Comparison of ENCODE assay signal across 8 mouse cellular contexts in genomic region chr11:75966401-75967372, GRCm38 (mm10). TPM values are rescaled to one million over a fixed set of nuclear protein-coding genes. Genes with fewer than 3 reads are reported as not detected.
DNase-seq lines count a peak whose midpoint lies in the region; ATAC-seq lines count a peak whose summit lies in the region.

No protein-coding gene starts in this region.

- peak overlapping the region; percentile 98 for H3K4me2 ChIP-seq in midbrain, embryonic 11.5 days

- peak overlapping the region; percentile 58 for H3K4me3 ChIP-seq in midbrain, embryonic 11.5 days (ENCODE audit: low read depth, low read length)

- H3K36me3 ChIP-seq in midbrain, embryonic 11.5 days (ENCODE audit: control insufficient read depth, insufficient read depth, low read length) = no peaks in the 10 kb centered on the region

- peak; percentile 71 for ATAC-seq in midbrain, embryonic 11.5 days (ENCODE audit: low FRiP score)

- DNase-seq in adrenal gland, adult (ENCODE audit: inconsistent age in 2 of 2, low spot score in 1 of 2) = peak; percentile 94 to 97
- peak; percentile 55 for DNase-seq in embryo, embryonic 10 days (ENCODE audit: low spot score)
- peak; percentile 79 for DNase-seq in gastrocnemius, postnatal 14 days
- DNase-seq in induced T-regulatory cell, adult 2 months (ENCODE audit: low read depth) = peak; percentile 91
- DNase-seq in left cerebral cortex, postnatal 4 days = peak; percentile 72
- DNase-seq in midbrain, embryonic 11.5 days (ENCODE audit: low spot score, missing footprints) = peak; percentile 97
- peak; percentile 68 for DNase-seq in right cerebral cortex, postnatal 4 days
- DNase-seq in yolk sac, embryonic 10.5 days (ENCODE audit: low spot score) = peak; percentile 67

- no peaks in the 10 kb centered on the region for H3K9me3 ChIP-seq in midbrain, embryonic 11.5 days (ENCODE audit: control insufficient read depth, low read length)

- under 1% methylated on average over 62 of the region's 90 CpGs for WGBS in midbrain, embryonic 11.5 days

- H3K4me1 ChIP-seq in midbrain, embryonic 11.5 days (ENCODE audit: control insufficient read depth, insufficient read depth, low read length) = peaks cover 33% of the 10 kb centered on the region

- H3K27ac ChIP-seq in midbrain, embryonic 11.5 days (ENCODE audit: low read depth, low read length) = no peak overlapping the region

- peaks cover 16% of the 10 kb centered on the region; the same call in 1 of the 2 replicates for H3K27me3 ChIP-seq in midbrain, embryonic 11.5 days (ENCODE audit: control insufficient read depth, insufficient read depth, low read length)

- H3K9ac ChIP-seq in midbrain, embryonic 11.5 days (ENCODE audit: low read length) = peak overlapping the region; percentile 61

- intact Hi-C loops in gastrocnemius, postnatal 14 days (cut with DNase I; ENCODE audit: low total_unique reads) = loop anchor here (5.0 kb wide), 1 partner anchor 54 kb away; no protein-coding TSS in a partner anchor
- intact Hi-C loops in left cerebral cortex, postnatal 4 days (cut with DNase I) = loop anchor here (5.0 to 10.0 kb wide), 3 partner anchors 169 to 428 kb away; partner anchors contain the start of genes Doc2b and Nxn

RNA-seq across cellular contexts. Expression of gene Rph3al, which starts 28.5 kb away (rescaled TPM):
- 1 to 10 TPM; 3.9 to 5.6 TPM for total RNA-seq in gastrocnemius, postnatal 14 days (2021)
- total RNA-seq in left cerebral cortex, postnatal 4 days (2021) = 1 to 10 TPM; 2.9 to 4.3 TPM
- 0.66 and 1.1 TPM in 2 replicates for polyA plus RNA-seq in midbrain, embryonic 11.5 days (2014; fragmentation: Nextera tagmentation; extraction: Ambion mirVana)

RNA-seq across cellular contexts. Expression of gene 1700016K19Rik, which starts 33.0 kb away (rescaled TPM):
- not detected for total RNA-seq in gastrocnemius, postnatal 14 days (2021)
- 1 to 10 TPM; 4.6 to 4.8 TPM for total RNA-seq in left cerebral cortex, postnatal 4 days (2021)
- polyA plus RNA-seq in midbrain, embryonic 11.5 days (2014; fragmentation: Nextera tagmentation; extraction: Ambion mirVana) = 0.23 TPM in 1 of 2 replicates, not detected in the other

Comparison
In these comparisons a context has a peak if more than half of its experiments do, and no peak if none do; other contexts are left out.
1. RNA of gene 1700016K19Rik, which starts 33.0 kb away (total RNA-seq): 4.6 to 4.8 TPM in left cerebral cortex, postnatal 4 days; not detected in gastrocnemius, postnatal 14 days; every median in the first group is over 4 times any median in the second.
2. Peak in every context shown above with its lines, with median percentiles within 50 percentile points of each other: DNase-seq.